Mouse (Mus musculus) frontal cortex, adult (tissue): ENCODE results near the gene Fam89b.
A peak's percentile ranks its signal among the peaks of the same experiment; 100 is the strongest.

Experiments
- ATAC-seq: cut with Nextera tagmentation; 2 replicates; pipeline ENCODE4 v1.9.2; 2017; ENCODE audit warnings: mild to moderate bottlenecking, moderate library complexity, mixed read lengths; ENCODE audit not compliant: low TSS enrichment

Fam89b gene

GRCm38 (mm10) chr19:5729444-5729815 is at the start of gene Fam89b:
Fam89b (minus strand) TSS chr19:5729653.
- ATAC-seq, result peak; percentile 80

DNA sequence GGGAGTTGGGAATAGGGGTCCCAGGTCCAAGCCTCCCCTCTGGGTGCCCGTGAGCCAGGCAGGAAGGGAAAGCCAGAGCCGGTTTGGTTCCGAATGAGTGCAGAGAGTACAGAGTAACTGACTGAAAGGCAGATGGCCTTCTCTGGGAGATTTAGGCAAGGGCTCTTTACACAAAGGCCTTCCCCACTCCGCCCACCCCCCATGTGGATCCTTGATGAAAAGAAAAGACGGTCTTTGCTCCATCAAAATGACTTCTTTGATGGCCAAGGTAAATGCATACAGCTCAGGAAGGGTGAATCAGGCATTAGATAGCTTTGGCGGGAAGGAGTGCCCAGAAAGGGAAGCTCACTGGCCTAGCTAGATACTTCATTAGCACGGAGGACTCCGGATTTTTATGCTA is 48.9 kb upstream of the Fam89b start:
- ATAC-seq, result no peak

DNA sequence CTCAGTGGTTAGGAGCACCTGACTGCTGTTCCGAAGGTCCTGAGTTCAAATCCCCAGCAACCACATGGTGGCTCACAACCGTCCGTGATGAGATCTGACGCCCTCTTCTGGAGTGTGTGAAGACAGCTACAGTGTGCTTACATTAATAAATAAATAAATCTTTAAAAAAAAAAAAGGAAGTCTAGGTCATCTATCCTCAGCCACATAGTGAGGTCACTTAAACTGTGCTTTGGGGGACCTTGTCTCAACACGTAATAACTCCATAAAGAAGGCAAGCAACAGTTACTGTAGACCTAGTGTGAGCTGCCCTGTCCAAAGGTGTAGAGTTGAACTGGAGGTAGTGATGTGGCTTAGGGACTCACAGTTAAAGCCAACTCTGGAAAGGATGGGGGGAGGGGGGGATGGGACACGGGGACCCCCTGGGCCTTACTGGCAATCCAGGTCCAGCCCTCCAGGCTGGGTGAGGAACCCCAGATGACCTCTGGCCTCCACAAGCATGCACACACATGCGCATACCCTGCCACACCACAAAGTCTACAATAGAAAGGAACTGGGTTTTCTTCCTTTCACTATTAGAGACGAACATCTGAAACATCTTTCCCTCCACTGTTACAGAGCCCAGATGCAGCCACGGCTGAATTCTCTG is 48.1 kb upstream of the Fam89b start:
- ATAC-seq, result no peak

DNA sequence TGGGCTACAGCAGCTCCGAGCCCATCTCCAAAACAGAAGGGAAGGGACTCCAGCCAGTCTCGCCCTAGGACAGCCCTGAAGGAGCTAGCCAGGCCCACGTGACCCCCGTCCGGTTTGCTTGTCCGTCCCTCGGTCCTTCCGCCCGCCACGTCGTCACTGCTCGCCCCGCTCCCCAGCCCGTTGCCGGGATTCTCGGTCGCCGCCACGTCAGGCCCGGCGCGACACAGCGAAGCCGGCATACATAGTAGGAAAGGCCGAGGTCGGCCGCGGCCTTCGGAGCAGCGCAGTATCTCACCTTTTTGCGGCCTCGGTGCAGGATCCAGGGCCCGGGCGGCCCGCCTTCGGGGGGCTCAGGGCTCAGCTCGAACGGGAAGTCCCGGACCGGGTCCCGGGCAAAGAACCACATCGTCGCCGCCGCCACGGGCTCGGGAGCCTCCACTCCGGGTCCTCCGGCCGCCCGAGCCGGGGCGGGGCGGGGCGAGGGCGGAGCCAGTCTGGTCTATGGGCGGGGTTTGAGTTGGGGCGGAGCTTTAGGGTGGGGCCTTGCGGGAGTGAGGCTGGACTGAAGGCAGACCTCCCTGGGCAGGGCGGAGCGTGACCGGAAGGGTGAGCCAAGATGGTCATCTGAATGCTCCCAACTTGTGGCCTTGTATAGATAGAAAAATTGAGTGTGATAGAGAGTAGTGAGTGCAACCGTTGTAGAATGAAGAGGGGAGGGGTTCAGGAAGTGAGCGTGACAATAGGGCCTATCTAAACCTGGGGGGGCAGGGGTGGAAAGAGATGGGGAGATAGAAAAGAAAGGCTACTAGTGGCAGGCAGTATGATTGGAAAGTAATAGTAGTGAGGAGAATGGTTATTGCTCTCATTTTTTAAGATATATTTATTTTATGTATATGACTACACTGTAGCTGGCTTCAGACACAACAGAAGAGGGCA is 41.7 kb upstream of the Fam89b start, which contains the start of gene Scyl1:
TSS of gene Scyl1 (minus strand) at position 495 of the 936 bp plus-strand sequence.
- ATAC-seq, result peak; percentile 97

DNA sequence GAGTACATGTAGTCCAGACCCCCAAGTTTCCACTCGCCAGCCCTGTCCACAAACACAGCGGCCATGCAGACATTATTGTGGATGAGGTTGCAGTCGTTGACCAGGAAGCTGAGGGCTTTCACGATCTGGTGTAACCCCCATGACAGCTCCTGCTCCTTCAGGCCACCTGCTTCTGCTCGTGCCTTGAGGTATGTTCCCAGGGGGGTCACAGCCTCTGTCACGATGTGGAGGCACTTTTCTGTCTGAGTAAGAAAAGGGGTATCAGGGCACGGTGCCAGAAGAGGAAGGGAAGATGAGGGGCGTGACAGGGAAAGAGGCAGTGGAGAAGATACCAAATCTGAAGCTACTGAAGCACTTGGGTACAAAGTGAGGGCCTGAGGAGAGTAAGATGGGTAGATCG is 40.9 kb upstream of the Fam89b start:
- peak; percentile 2; the same call in 1 of the 2 replicates for ATAC-seq

DNA sequence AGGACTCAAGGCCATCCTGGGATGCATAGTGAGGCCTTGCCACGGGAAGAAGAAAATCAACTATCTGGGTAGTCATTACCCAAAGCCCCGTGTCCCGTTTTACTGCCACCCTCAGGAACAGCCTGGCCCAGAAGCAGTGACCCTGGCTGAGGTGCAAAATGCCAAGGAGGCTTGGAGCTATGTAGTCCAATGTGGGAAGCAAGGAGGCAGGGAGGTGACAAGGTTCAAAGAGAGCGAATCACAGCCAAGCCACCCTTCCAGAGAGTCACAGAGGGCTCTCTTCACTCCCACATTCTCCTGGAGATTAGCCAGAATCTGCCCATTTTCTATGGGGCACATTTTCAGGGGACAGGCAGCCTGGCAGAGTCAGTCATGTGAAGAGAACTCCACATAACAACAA is 37.8 kb upstream of the Fam89b start:
- no peak for ATAC-seq

- no peak for ATAC-seq
These were observed 33.7 kb upstream of the Fam89b start for GRCm38 (mm10) chr19:5763163-5763562.

GRCm38 (mm10) chr19:5758878-5759403 is 29.5 kb upstream of the Fam89b start:
- ATAC-seq, result no peak

- ATAC-seq, result no peak
These were observed 27.7 kb upstream of the Fam89b start for GRCm38 (mm10) chr19:5756991-5757636.

DNA sequence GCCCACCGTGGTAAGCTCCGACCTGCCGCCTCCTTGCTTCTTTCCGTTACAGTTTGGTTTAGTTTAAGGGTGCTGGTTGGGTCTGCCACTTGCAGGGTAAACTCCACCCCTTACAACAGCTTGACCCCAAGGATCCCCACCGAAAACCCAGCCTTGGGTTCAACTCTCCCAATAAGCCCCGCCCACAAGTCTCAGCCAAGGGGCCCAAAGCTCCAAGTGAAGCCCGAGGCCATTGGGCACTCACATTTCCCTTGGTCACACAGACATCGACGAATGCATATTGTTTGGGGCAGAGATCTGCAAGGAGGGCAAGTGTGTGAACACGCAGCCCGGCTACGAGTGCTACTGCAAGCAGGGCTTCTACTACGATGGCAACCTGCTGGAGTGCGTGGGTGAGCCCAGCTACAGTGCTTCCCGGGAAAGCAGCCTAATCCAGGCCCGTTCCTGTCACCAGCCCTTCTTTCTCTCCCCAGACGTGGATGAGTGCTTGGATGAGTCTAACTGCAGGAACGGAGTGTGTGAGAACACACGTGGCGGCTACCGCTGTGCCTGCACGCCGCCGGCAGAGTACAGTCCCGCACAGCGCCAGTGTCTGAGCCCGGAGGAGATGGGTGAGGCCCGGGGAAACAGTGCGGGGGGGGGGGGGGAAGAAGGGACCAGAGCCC is 27.0 kb upstream of the Fam89b start:
- peak; percentile 98 for ATAC-seq

DNA sequence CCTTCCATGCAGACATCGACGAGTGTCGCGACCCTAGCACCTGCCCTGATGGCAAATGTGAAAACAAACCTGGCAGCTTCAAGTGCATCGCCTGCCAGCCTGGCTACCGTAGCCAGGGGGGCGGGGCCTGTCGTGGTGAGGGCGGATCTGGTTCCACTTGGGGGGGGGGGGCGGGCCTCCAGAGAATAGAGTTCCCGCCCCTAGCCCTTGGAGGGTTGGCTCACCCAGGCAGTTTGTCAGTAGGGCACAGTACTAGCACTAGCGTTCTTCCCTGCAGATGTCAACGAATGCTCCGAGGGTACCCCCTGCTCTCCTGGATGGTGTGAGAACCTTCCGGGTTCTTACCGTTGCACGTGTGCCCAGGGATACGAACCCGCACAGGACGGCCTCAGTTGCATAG is 22.3 kb upstream of the Fam89b start:
- ATAC-seq, result no peak

- no peak for ATAC-seq
These were observed 21.5 kb upstream of the Fam89b start for GRCm38 (mm10) chr19:5750951-5751350.

DNA sequence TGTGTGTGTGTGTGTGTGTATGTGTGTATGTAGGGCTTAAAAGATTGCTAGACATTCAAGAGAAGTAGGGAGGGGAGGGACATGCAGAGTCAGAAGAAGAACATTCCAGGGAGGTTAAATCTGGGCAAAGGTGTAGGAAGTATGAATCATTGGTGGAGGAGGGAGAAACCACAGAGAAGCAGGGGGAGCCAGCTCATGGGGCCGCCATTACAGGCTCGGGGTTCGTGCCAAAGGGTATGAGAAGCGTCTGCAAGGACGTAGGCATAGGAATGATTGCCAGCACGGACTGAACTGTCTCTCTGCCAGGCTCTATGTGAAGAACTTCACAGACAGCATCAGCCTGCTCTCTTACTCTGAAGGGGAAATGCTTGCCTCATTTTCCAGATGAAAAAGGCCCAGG is 20.0 kb upstream of the Fam89b start:
- 0 out of 2 replicates have a peak, but pooled peaks have one; percentile 50 for ATAC-seq

DNA sequence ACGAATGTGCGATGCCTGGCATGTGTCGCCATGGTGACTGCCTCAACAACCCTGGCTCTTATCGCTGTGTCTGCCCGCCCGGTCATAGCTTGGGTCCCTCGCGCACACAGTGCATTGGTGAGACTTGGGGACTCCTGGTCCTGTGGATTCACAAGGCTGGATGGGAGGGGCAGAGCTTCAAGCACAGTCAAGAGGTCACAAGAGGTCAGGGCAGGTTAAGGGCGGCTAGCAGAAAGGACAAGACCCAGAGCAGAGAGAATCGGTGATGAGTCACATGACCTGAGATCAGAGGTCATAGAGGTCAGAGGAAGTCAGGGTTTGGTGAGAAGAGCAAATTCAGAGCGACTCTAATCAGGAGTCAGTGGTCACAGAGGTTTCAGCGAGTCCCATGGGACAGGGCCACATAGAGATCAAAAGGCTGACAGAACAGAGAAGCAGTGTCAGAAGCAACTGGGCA is 17.5 kb upstream of the Fam89b start:
- no peak for ATAC-seq

GRCm38 (mm10) chr19:5745756-5746710 is 16.6 kb upstream of the Fam89b start:
- no peak for ATAC-seq

GRCm38 (mm10) chr19:5743576-5743975 is 14.1 kb upstream of the Fam89b start:
- ATAC-seq, result no peak

DNA sequence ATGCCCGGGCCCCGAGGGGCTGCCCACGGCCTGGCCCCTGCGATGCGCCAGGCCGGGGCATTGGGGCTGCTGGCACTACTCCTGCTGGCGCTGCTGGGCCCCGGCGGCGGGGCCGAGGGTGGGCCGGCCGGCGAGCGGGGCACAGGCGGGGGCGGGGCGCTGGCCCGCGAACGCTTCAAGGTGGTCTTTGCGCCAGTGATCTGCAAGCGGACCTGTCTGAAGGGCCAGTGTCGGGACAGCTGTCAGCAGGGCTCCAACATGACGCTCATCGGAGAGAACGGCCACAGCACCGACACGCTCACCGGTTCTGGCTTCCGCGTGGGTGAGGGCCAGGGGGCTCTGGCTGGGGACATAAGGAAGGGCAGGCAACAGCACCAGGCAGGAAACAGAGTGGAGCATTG is 12.8 kb upstream of the Fam89b start:
- ATAC-seq, result peak; percentile 20; the same call in 1 of the 2 replicates

GRCm38 (mm10) chr19:5741641-5742240 is 12.3 kb upstream of the Fam89b start:
- ATAC-seq, result peak; percentile 81

DNA sequence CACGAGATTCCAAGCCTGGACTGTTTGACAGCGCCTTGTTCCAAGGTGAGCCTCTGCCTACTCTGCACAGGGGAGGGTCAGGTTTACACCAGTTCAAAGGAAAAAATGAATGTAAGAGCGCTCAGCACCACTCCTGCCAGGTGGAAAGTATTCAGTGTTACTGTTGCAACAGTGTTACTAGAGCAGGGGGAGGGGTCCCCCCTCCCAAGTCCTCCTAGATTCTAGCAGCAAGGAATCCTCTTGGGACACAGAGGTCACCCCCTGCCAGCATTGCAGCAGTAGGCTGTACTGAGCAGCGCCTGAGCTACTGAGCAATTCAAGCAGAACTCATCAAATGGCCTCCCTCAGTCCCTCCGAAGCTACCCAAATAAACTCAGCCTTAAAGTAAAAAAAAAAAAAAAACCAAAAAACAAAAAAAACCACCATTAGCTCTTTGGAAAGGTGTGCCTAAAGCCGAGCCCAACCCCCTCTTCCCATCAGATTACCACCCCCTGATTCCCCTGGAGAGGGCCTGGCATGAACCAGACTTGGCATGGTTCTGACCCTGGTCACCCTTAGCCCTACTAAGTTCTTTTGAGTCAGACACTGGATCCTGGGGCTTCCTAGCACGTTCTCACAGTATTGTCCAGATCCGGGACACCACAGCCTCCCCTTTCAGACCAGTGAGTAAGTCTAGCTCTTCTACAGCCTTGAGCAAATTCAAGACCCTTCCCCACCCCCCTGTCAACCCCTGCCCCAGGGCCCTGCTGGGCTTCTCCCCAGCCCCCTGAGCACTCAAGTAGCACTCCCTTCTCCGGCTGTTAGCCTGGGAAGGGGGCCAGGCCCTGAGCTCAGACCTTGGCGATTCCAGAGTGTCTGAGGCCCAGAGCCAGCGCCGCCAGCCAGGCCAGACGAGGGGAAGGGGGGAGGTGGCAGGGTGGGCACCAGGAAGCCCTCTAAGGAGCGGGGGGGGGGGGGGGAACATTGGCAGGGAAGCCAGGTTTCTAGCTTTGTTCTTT is 11.2 kb upstream of the Fam89b start, which contains the start of gene Ltbp3:
TSS of gene Ltbp3 (plus strand) at position 585 of the 998 bp plus-strand sequence.
- no peak for ATAC-seq
